Mouse (Mus musculus) natural killer cell, adult 2 months (primary cell): ENCODE data around the gene Adipoq.

Experiments
- DNase-seq, 2 experiments: peaks; one replicate each; pipeline ENCODE4 v3.0.0; 2022; ENCODE audit warnings: low spot score in 2 of 2

Gene Adipoq

DNA sequence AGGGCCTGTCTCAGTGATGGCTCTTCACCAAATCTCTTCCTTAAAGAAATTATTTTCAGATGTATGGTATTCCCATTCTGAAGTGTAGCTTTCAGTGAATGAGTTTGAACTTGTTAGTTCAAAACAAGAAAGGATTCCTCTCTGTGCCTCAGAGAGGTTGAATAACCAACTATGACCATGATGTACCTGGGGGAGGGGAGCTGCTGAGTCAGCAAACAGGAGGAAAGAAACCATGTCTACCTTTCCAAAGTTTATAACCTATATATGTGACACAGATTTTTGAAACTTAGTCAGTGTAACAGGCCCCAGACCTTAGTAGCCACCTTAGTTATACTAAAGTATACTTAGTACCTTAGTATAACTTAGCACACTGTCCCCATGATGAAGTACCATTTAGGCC lies 55.2 kb downstream of the Adipoq start:
- DNase-seq, result no peak
